Mouse (Mus musculus) heart, embryonic 16.5 days (tissue): ENCODE results near the gene Wdr24. TPM values are rescaled to one million over a fixed set of nuclear protein-coding genes. Genes with fewer than 3 reads are reported as not detected.

Experiments used
- ATAC-seq: fragments of 200-750 bp; cut with Nextera tagmentation; replicated peaks from 2 replicates; pipeline ENCODE4 v1.8.0; 2017; ENCODE audit warnings: moderate number of reproducible peaks; ENCODE audit not compliant: insufficient read depth, low FRiP score; ENCODE audit errors: extremely low read depth
- H3K27ac ChIP-seq: fragments of 300-500 bp; sonication (generic); 2 replicates; pipeline ENCODE4 v1.5.1; 2014; ENCODE audit warnings: mild to moderate bottlenecking, low read length, control low read depth, moderate library complexity
- H3K27me3 ChIP-seq: fragments of 300-500 bp; sonication (generic); 2 replicates; pipeline ENCODE4 v1.6.1; 2014; ENCODE audit warnings: low read length, mixed read lengths; ENCODE audit not compliant: control insufficient read depth, insufficient read depth
- H3K36me3 ChIP-seq: fragments of 300-500 bp; sonication (generic); 2 replicates; pipeline ENCODE4 v1.6.1; 2014; ENCODE audit not compliant: control insufficient read depth, insufficient read depth
- H3K4me1 ChIP-seq: fragments of 300-500 bp; sonication (generic); 2 replicates; pipeline ENCODE4 v1.6.1; 2014; ENCODE audit warnings: low read length, mixed read lengths; ENCODE audit not compliant: control insufficient read depth, insufficient read depth
- H3K4me2 ChIP-seq: fragments of 300-500 bp; sonication (generic); 2 replicates; pipeline ENCODE4 v1.6.1; 2014; ENCODE audit warnings: low read depth, mild to moderate bottlenecking, control low read depth, low read length
- H3K4me3 ChIP-seq: fragments of 300-500 bp; sonication (generic); 2 replicates; pipeline ENCODE4 v1.5.1; 2014; ENCODE audit warnings: mild to moderate bottlenecking, control low read depth, low read length
- H3K9ac ChIP-seq: fragments of 300-500 bp; sonication (generic); 2 replicates; pipeline ENCODE4 v1.6.1; 2014; ENCODE audit warnings: low read length, control low read depth
- H3K9me3 ChIP-seq: fragments of 300-500 bp; sonication (generic); replicated peaks from 2 replicates; pipeline ENCODE4 v1.6.1; 2016; ENCODE audit warnings: low read length; ENCODE audit not compliant: control insufficient read depth
- WGBS: fragments of 180-500 bp; shearing (Covaris S2); extraction: QIAGEN DNeasy Blood & Tissue Kit; methylation state at CpG from one replicate; pipeline ENCODE4 v1.1.7; 2014; 5-methylcytosine and 5-hydroxymethylcytosine counted together
- polyA plus RNA-seq: library from polyadenylated mRNA; unstranded; fragments of >200 nt; fragmentation: Nextera tagmentation; extraction: Ambion mirVana; gene quantifications from 2 replicates; pipeline ENCODE4 v1.2.1, GENCODE M21; 2015

Gene Wdr24
- polyA plus RNA-seq, 1 experiment from 2014 or later, result 18.7 TPM

DNA sequence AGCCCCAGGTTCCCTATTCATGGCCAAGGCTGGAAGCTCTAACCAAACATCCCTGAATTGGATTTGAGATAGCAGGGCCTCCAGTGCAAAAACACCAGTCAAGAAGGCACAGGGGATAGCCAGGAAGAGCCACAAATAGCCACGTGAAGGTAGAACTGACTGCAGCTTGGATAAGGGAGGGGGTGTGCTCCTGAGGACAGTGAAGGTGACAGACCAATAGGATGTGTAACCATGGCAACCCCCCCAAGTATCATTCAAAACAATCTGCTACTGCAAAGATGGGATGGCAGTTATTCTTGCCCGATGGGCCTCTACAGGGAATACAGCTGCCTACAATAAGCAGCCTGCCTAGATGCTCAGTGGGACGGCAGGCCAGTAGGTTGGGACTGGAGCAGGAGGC lies 14.1 kb downstream of the Wdr24 start:
- Histone ChIP-seq H3K36me3 (peaks cover 35% of the 10 kb centered on the region), H3K4me3 (no peak overlapping the region), H3K9me3 (no peaks in the 10 kb centered on the region), H3K4me1 (peaks cover 35% of the 10 kb centered on the region), H3K27ac (peak overlapping the region; percentile 66), H3K4me2 (peak overlapping the region; percentile 77; the same call in 1 of the 2 replicates), H3K9ac (no peak overlapping the region; the same call in 1 of the 2 replicates), H3K27me3 (no peaks in the 10 kb centered on the region)
- ATAC-seq, result no peak
- 36% methylated on average over 3 of the region's 3 CpGs for WGBS

DNA sequence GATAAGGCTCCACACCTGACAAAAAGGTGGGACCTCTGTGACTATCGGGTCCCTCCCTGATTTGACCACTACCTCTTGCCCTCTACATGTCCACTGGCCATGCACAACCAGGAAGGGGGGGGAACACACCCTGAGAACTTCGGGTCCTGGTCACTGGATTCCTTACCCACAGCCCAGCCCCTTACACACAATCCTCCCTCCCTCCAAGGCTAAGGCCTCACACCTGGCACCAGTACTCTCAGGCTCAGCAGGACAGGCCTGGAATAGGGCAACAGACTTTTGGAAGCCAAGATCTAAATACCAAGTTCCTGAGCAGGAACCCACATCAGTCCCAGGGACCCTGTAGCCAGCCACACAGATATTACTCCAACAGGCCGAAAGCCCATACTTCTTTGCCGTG lies 15.5 kb downstream of the Wdr24 start:
- ATAC-seq, result no peak
- Histone ChIP-seq H3K4me1 (peaks cover 40% of the 10 kb centered on the region), H3K9ac (no peak overlapping the region), H3K4me2 (no peak overlapping the region), H3K4me3 (no peak overlapping the region), H3K36me3 (peaks cover 35% of the 10 kb centered on the region), H3K27ac (no peak overlapping the region), H3K27me3 (no peaks in the 10 kb centered on the region), H3K9me3 (no peaks in the 10 kb centered on the region)
- WGBS, result 85% methylated on average over 4 of the region's 4 CpGs

DNA sequence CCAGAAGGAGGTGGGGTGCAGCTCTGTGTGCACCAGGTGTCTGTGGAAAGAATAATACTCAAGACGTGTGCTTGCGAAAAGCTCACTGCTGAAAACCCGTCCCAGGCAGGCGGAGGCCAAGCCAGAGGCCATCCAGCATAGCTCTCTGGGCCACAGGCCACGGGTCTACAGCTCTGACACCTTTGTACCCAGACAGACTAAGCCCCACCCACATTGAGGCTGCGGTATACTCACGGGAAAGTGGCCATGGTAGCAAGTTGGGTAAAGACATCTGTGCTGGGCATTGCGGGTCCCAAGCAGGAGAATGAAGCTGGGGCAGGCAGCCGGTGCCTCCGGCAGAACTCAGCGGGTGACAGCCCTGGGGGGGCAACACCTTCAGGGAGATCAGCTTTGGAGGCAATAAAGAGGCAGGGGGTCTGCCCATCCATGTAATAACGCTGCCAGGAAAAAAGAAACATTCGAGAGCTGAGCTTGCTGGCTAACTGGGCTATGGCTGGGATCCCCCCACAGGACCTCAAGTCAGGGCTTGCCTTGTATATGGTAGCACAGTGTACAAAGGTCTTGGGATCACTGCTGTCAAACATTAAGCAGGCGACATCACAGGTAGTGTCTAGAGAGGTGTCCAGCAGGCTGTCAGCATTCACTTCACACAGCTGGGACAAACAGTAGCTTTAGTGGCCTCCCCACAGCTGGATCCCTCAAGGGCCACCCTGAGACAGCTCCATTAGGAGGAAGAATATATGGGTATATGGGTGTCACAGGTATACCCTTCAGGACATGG lies 16.2 kb downstream of the Wdr24 start:
- Histone ChIP-seq H3K4me1 (peaks cover 35% of the 10 kb centered on the region), H3K9ac (no peak overlapping the region), H3K27me3 (no peaks in the 10 kb centered on the region), H3K4me3 (no peak overlapping the region), H3K4me2 (no peak overlapping the region), H3K27ac (no peak overlapping the region), H3K36me3 (peaks cover 35% of the 10 kb centered on the region), H3K9me3 (no peaks in the 10 kb centered on the region)
- ATAC-seq, result no peak
- WGBS, result 81% methylated on average over 14 of the region's 14 CpGs

DNA sequence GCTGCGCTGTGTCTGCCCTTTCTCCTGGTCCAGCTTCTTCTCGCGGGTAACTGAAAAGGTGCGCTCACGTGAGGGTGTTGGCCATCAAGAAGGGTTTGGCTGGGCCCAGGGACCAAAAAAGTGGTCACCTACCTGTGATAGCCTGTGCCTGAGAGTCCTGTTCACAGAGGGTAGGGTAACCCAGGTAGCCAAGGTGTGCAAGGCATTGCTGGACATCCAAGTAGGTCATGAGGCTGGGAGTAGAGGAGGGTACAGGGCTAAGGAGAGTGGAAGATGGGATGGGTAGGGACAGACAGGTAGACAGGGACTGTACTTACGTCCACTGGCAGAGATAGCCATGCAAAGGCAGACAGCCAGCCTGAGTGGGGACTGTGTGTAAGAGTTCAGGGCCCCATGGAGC lies 17.1 kb downstream of the Wdr24 start:
- Histone ChIP-seq H3K4me2 (no peak overlapping the region), H3K4me1 (peaks cover 30% of the 10 kb centered on the region), H3K27me3 (no peaks in the 10 kb centered on the region), H3K27ac (no peak overlapping the region), H3K4me3 (no peak overlapping the region), H3K36me3 (peaks cover 35% of the 10 kb centered on the region), H3K9ac (no peak overlapping the region), H3K9me3 (no peaks in the 10 kb centered on the region)
- 98% methylated on average over 6 of the region's 6 CpGs for WGBS
- ATAC-seq, result no peak

DNA sequence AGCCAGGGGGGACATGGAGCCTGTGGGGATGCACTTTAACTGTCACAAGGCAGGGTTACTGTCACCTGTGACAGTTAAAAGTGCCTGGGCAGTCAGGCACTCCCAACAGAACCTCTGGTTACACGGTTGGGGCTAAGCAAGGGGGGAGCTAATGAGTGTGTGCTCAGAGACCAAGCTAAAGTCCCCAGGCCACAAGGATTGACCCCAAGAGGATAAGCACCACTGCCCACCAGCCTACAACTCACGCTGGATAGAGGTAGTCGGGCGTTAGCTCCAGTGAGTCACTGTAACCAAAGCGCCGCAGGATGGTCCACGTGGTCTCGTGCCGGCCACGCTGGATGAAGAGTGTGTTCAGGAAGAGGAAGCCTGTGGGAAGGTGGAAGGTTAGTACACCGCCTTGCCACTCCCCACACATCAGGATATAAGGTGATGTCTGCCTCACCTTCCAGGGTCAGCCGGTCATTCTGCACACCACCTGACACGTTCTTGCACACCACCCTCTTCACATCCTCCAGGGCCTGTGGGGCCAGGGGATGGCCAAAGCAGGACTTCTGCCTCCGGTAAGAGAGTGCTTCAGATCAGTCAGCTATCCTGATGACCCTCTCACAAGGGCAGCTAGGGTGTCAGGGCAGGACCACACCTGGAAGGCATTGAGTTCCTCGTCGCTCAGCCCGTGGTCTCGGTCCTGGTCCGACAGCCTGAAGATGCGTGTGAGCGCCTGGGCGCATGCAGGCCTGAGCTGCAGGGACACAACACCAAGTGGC lies 17.9 kb downstream of the Wdr24 start, which contains the start of gene Gm20683:
Gm20683 (minus strand) TSS at position 647 of the 764 bp plus-strand sequence.
- peaks cover 23% of the 10 kb centered on the region for H3K4me1 ChIP-seq
- peaks cover 35% of the 10 kb centered on the region for H3K36me3 ChIP-seq
- ATAC-seq, result no peak
- no peak within 1 kb of the TSS for H3K4me3 ChIP-seq
- 90% methylated on average over 22 of the region's 22 CpGs for WGBS
- H3K4me2 ChIP-seq, result no peak within 1 kb of the TSS
- H3K27me3 ChIP-seq, result no peaks in the 10 kb centered on the region
- H3K27ac ChIP-seq, result no peak within 1 kb of the TSS
- no peaks in the 10 kb centered on the region for H3K9me3 ChIP-seq
- no peak within 1 kb of the TSS for H3K9ac ChIP-seq

DNA sequence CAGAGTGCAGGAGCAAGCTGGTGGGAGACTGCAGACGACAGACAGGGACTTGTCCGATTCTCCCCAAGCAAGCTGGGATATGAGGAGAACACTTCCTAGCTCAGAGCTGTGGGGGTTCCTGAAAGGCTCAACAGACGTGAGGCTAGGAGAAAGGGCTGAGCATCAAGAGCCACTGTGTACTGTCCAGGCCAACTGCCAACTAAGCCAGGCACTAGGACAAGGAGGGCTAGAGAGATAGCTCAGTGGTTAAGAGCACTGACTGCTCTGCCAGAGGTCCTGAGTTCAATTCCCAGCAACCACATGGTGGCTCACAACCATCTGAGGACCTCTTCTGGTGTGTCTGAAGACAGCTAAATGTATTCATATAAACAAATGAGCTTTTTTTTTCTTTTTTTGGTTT lies 19.1 kb downstream of the Wdr24 start:
- Histone ChIP-seq H3K4me2 (no peak overlapping the region), H3K9ac (no peak overlapping the region), H3K27ac (no peak overlapping the region), H3K9me3 (no peaks in the 10 kb centered on the region), H3K27me3 (no peaks in the 10 kb centered on the region), H3K36me3 (peaks cover 35% of the 10 kb centered on the region), H3K4me1 (peaks cover 13% of the 10 kb centered on the region), H3K4me3 (no peak overlapping the region)
- ATAC-seq, result no peak
- WGBS, result 83% methylated on average over 3 of the region's 3 CpGs

DNA sequence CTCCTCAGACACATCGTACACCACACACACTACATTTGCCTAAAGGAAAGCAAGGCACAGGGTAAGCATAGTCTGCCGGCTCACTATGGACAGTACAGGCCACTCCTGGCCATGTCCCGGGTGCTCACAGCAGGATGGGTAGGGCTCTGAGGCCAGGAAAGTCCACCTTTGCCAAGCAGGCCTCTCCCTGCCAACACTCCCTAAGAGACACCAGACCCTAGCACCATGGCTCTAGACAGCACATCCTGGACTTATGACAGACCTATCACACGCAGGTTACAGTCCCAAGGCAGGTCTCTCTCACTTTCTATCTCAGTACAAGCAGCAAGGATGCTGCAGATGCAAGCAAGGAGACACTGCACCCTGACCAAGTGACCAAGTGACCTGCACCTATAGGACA lies 19.7 kb downstream of the Wdr24 start:
- 84% methylated on average over 4 of the region's 4 CpGs for WGBS
- H3K27me3 ChIP-seq, result no peaks in the 10 kb centered on the region
- no peak overlapping the region; the same call in 1 of the 2 replicates for H3K27ac ChIP-seq
- H3K36me3 ChIP-seq, result peaks cover 35% of the 10 kb centered on the region
- peak overlapping the region; percentile 96 for H3K9ac ChIP-seq
- ATAC-seq, result no peak
- peaks cover 12% of the 10 kb centered on the region for H3K4me1 ChIP-seq
- H3K9me3 ChIP-seq, result no peaks in the 10 kb centered on the region
- peak overlapping the region; percentile 94 for H3K4me3 ChIP-seq
- peak overlapping the region; percentile 79 for H3K4me2 ChIP-seq

DNA sequence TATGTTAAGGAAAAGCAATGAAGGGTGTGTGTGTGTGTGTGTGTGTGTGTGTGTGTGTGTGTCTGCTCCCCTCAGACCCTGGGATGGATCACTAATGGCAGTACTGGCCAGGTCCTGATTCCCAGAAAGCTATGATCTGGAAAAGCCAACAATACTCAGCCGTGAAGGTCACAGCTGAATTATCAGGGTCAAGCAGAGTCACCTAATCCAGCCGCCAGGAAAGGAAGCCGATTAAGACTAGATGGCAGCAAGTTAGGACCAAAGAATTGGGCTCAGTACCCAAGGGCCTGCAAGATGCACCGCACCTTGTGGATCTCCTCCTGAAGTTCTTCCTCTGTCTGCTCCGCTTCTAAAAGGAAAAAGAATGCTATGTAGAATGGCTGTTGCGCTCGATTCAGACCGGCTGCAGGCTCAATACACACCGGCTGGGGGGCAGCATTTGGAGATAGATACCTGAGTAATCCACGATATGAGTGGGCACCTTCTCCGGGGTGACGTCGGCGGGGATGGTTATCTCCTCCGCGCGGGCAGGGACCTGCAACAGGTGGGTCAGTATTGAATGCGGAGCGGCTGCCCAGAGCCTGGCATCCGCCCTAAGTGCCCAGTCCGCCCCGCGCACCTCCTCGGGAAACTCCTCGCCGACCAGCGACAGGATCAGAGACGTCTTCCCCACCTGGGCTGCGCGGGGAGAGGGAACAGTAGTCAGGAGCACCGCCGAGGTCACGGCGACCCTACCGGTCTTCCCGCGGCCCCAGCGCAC lies 20.4 kb downstream of the Wdr24 start:
- 1% methylated on average over 38 of the region's 38 CpGs for WGBS
- ATAC-seq, result peak; percentile 29
- H3K36me3 ChIP-seq, result peaks cover 37% of the 10 kb centered on the region
- peak overlapping the region; percentile 79 for H3K4me2 ChIP-seq
- peak overlapping the region; percentile 96 for H3K9ac ChIP-seq
- H3K4me1 ChIP-seq, result peaks cover 12% of the 10 kb centered on the region
- no peaks in the 10 kb centered on the region for H3K27me3 ChIP-seq
- H3K27ac ChIP-seq, result peak overlapping the region; percentile 91
- H3K4me3 ChIP-seq, result peak overlapping the region; percentile 94
- H3K9me3 ChIP-seq, result no peaks in the 10 kb centered on the region
